Mouse (Mus musculus) skeletal muscle tissue, postnatal 0 days (tissue): ENCODE results near the gene Gm21093. TPM values are rescaled to one million over a fixed set of nuclear protein-coding genes. Genes with fewer than 3 reads are reported as not detected.

Source experiments
- polyA plus RNA-seq: library from polyadenylated mRNA; unstranded; fragments of >200 nt; fragmentation: Nextera tagmentation; extraction: Ambion mirVana; gene quantifications from 2 replicates; pipeline ENCODE4 v1.2.1, GENCODE M21; 2015

The Gm21093 gene
- not detected in 2 replicates for polyA plus RNA-seq

GRCm38 (mm10) chr4:42034626-42035025, at the start of gene Gm21093:
Gene Gm21093 (minus strand): TSS chr4:42034726.

Other genes with a start within 250 kb of the Gm21093 start
- gene Gm21541, start 131.1 kb downstream of the Gm21093 start, polyA plus RNA-seq, result 2.8 TPM in 1 of 2 replicates, not detected in the other
- 1.9 and 2.1 TPM in 2 replicates for gene Gm20878, start 93.2 kb downstream of the Gm21093 start, polyA plus RNA-seq
- gene Fam205a4, start 68.7 kb downstream of the Gm21093 start, polyA plus RNA-seq, result 0.13 and 0.19 TPM in 2 replicates
- gene Gm3893, start 56.5 kb upstream of the Gm21093 start, polyA plus RNA-seq, result not detected in 2 replicates
- 2.0 TPM in 1 of 2 replicates, not detected in the other for gene Gm13304, start 80.1 kb upstream of the Gm21093 start, polyA plus RNA-seq
- not detected in 2 replicates for gene Gm13306, start 118.7 kb upstream of the Gm21093 start, polyA plus RNA-seq
- gene Gm13305, start 133.9 kb upstream of the Gm21093 start, polyA plus RNA-seq, result 0.38 TPM in 1 of 2 replicates, not detected in the other
- gene Gm10600, start 205.9 kb upstream of the Gm21093 start, polyA plus RNA-seq, result not detected in 2 replicates
- gene Ccl21b, start 221.0 kb upstream of the Gm21093 start, polyA plus RNA-seq, result not detected in 2 replicates